Mouse (Mus musculus): Measurements from ENCODE around the gene Sbno2.

The Sbno2 gene

GRCm38 (mm10) chr10:80105460-80105859 lies at the start of gene Sbno2:
Gene Sbno2 (minus strand): TSS chr10:80105571.
- in situ Hi-C loops (cut with MboI) = no loop called here

GRCm38 (mm10) chr10:80154384-80154783 lies 49.0 kb upstream of the Sbno2 start:
- in situ Hi-C loops (cut with MboI) = no loop called here

GRCm38 (mm10) chr10:80153713-80154112 lies 48.3 kb upstream of the Sbno2 start:
- in situ Hi-C loops (cut with MboI) = no loop called here

- in situ Hi-C loops (cut with MboI) = no loop called here
These were observed 47.5 kb upstream of the Sbno2 start for GRCm38 (mm10) chr10:80152873-80153260.

GRCm38 (mm10) chr10:80152071-80152872 lies 46.9 kb upstream of the Sbno2 start:
- in situ Hi-C loops (cut with MboI) = no loop called here

GRCm38 (mm10) chr10:80151211-80152034 lies 46.1 kb upstream of the Sbno2 start:
- in situ Hi-C loops (cut with MboI) = no loop called here

GRCm38 (mm10) chr10:80150226-80151210 lies 45.1 kb upstream of the Sbno2 start:
- in situ Hi-C loops (cut with MboI) = no loop called here

- in situ Hi-C loops (cut with MboI) = no loop called here
These were observed 44.2 kb upstream of the Sbno2 start for GRCm38 (mm10) chr10:80149291-80150225.

GRCm38 (mm10) chr10:80148610-80149290 lies 43.4 kb upstream of the Sbno2 start:
- in situ Hi-C loops (cut with MboI) = no loop called here

- in situ Hi-C loops (cut with MboI) = no loop called here
These were observed 42.6 kb upstream of the Sbno2 start, which contains the start of gene Midn for GRCm38 (mm10) chr10:80147719-80148601. Gene Midn (plus strand): TSS chr10:80148272.

- in situ Hi-C loops (cut with MboI) = no loop called here
These were observed 41.9 kb upstream of the Sbno2 start for GRCm38 (mm10) chr10:80147146-80147718.

- in situ Hi-C loops (cut with MboI) = no loop called here
These were observed 41.2 kb upstream of the Sbno2 start for GRCm38 (mm10) chr10:80146568-80147011.

- in situ Hi-C loops (cut with MboI) = no loop called here
These were observed 40.5 kb upstream of the Sbno2 start for GRCm38 (mm10) chr10:80145896-80146295.

- in situ Hi-C loops (cut with MboI) = no loop called here
These were observed 39.8 kb upstream of the Sbno2 start for GRCm38 (mm10) chr10:80144864-80145838.

- in situ Hi-C loops (cut with MboI) = no loop called here
These were observed 38.8 kb upstream of the Sbno2 start for GRCm38 (mm10) chr10:80144159-80144558.

GRCm38 (mm10) chr10:80143664-80144063 lies 38.3 kb upstream of the Sbno2 start:
- in situ Hi-C loops (cut with MboI) = no loop called here

- in situ Hi-C loops (cut with MboI) = no loop called here
These were observed 37.2 kb upstream of the Sbno2 start for GRCm38 (mm10) chr10:80142530-80142925.

All from mature B cell (primary cell).